Mouse (Mus musculus) limb, embryonic 14.5 days (tissue): ENCODE data around the gene Adat3. TPM values are rescaled to one million over a fixed set of nuclear protein-coding genes. Genes with fewer than 3 reads are reported as not detected.
"Not testable (repeated sequence)": the region's sequence is repeated elsewhere in the genome, so short reads cannot be mapped to it uniquely, and the experiment has no call there.

Experiments used
- ATAC-seq: fragments of 200-750 bp; cut with Nextera tagmentation; 2 replicates; pipeline ENCODE4 v1.8.0; 2017; ENCODE audit warnings: low read depth, moderate number of reproducible peaks, moderate TSS enrichment; ENCODE audit not compliant: low FRiP score
- DNase-seq: peaks from one replicate; pipeline ENCODE4 v3.0.0-alpha.2; 2015; ENCODE audit warnings: low spot score
- H3K27ac ChIP-seq: fragments of 300-500 bp; sonication (generic); replicated peaks from 2 replicates; pipeline ENCODE4 v1.5.1; 2014; ENCODE audit warnings: low read depth, mild to moderate bottlenecking, low read length, moderate library complexity, mixed read lengths
- H3K27me3 ChIP-seq: fragments of 300-500 bp; sonication (generic); 2 replicates; pipeline ENCODE4 v1.6.1; 2014; ENCODE audit warnings: low read length, mixed read lengths; ENCODE audit not compliant: control insufficient read depth, insufficient read depth
- H3K36me3 ChIP-seq: fragments of 300-500 bp; sonication (generic); 2 replicates; pipeline ENCODE4 v1.6.1; 2014; ENCODE audit warnings: mild to moderate bottlenecking, low read length, moderate library complexity, mixed read lengths; ENCODE audit not compliant: control insufficient read depth, insufficient read depth
- H3K4me1 ChIP-seq: fragments of 300-500 bp; sonication (generic); 2 replicates; pipeline ENCODE4 v1.6.1; 2014; ENCODE audit warnings: antibody characterized with exemption, low read length, mixed read lengths; ENCODE audit not compliant: control insufficient read depth, insufficient read depth
- H3K4me2 ChIP-seq: fragments of 300-500 bp; sonication (generic); replicated peaks from 2 replicates; pipeline ENCODE4 v1.6.1; 2014; ENCODE audit warnings: low read depth, mild to moderate bottlenecking, low read length, moderate library complexity; ENCODE audit not compliant: severe bottlenecking
- H3K4me3 ChIP-seq: fragments of 300-500 bp; sonication (generic); replicated peaks from 2 replicates; pipeline ENCODE4 v1.5.1; 2014; ENCODE audit warnings: low read length
- H3K9ac ChIP-seq: fragments of 300-500 bp; sonication (generic); 2 replicates; pipeline ENCODE4 v1.6.1; 2014; ENCODE audit warnings: mild to moderate bottlenecking, low read depth, low read length, moderate library complexity; ENCODE audit not compliant: severe bottlenecking
- H3K9me3 ChIP-seq: fragments of 300-500 bp; sonication (generic); 2 replicates; pipeline ENCODE4 v1.6.1; 2016; ENCODE audit warnings: low read length; ENCODE audit not compliant: control insufficient read depth
- POLR2A ChIP-seq: fragments of 200-500 bp; IDR thresholded peaks from 2 replicates; pipeline ENCODE4 v1.8.0; 2012; ENCODE audit warnings: inconsistent platforms, mild to moderate bottlenecking, moderate library complexity, borderline replicate concordance; ENCODE audit not compliant: insufficient read depth, insufficient read length; ENCODE audit errors: extremely low read depth
- WGBS: fragments of 180-500 bp; shearing (Covaris S2); extraction: QIAGEN DNeasy Blood & Tissue Kit; methylation state at CpG from one replicate; pipeline ENCODE4 v1.1.7; 2014; 5-methylcytosine and 5-hydroxymethylcytosine counted together
- polyA plus RNA-seq, 2 experiments: library from polyadenylated mRNA; depleted of rRNA in 1 of 2; stranded (reverse) in 1 of 2; unstranded in 1 of 2; fragments of >200 nt; fragmentation: Nextera tagmentation in 1 of 2; extraction: Ambion mirVana in 1 of 2; gene quantifications; 2 replicates each; pipeline versions ENCODE4 v1.2.1 to v1.2.3; 2012 to 2014

Adat3 gene
- polyA plus RNA-seq, 2 experiments: 5.6 to 16.8 TPM

- WGBS: 10% methylated on average over 15 of the region's 15 CpGs
- no peak for TF ChIP-seq POLR2A
- Histone ChIP-seq H3K27ac (peak overlapping the region; percentile 71), H3K4me1 (peaks cover 13% of the 10 kb centered on the region), H3K9me3 (no peaks in the 10 kb centered on the region), H3K9ac (peak overlapping the region; percentile 85), H3K27me3 (no peaks in the 10 kb centered on the region), H3K4me3 (peak overlapping the region; percentile 85), H3K4me2 (peak overlapping the region; percentile 94), H3K36me3 (no peaks in the 10 kb centered on the region)
- no peak for ATAC-seq
- peak; percentile 35 for DNase-seq
Observed at GRCm38 (mm10) chr10:80623457-80624191, 20.9 kb downstream of the Adat3 start.

- Histone ChIP-seq H3K4me1 (peaks cover 13% of the 10 kb centered on the region), H3K27ac (no peak overlapping the region), H3K4me3 (no peak overlapping the region), H3K9ac (no peak overlapping the region), H3K36me3 (peaks cover 5% of the 10 kb centered on the region; the same call in 1 of the 2 replicates), H3K4me2 (no peak overlapping the region), H3K9me3 (no peaks in the 10 kb centered on the region), H3K27me3 (no peaks in the 10 kb centered on the region)
- ATAC-seq (no peak), DNase-seq (no peak)
- no peak for TF ChIP-seq POLR2A
- WGBS: 87% methylated on average over 4 of the region's 4 CpGs
Observed at GRCm38 (mm10) chr10:80625764-80626163, 23.1 kb downstream of the Adat3 start.

- Histone ChIP-seq H3K4me2 (no peak overlapping the region), H3K9ac (no peak overlapping the region), H3K4me1 (peaks cover 9% of the 10 kb centered on the region), H3K36me3 (peaks cover 17% of the 10 kb centered on the region; the same call in 1 of the 2 replicates), H3K4me3 (no peak overlapping the region), H3K27me3 (no peaks in the 10 kb centered on the region), H3K9me3 (no peaks in the 10 kb centered on the region), H3K27ac (no peak overlapping the region)
- DNase-seq (no peak), ATAC-seq (peak; percentile 12; the same call in 1 of the 2 replicates)
- no peak for TF ChIP-seq POLR2A
- WGBS: 46% methylated on average over 2 of the region's 2 CpGs
Observed at GRCm38 (mm10) chr10:80627685-80628084, 25.0 kb downstream of the Adat3 start.

GRCm38 (mm10) chr10:80628925-80629324 is 26.2 kb downstream of the Adat3 start:
- ATAC-seq: no peak
- no peak overlapping the region for H3K9ac ChIP-seq
- WGBS: 83% methylated on average over 9 of the region's 9 CpGs
- H3K4me2 ChIP-seq: no peak overlapping the region
- peaks cover 6% of the 10 kb centered on the region for H3K4me1 ChIP-seq
- H3K9me3 ChIP-seq: no peaks in the 10 kb centered on the region
- H3K36me3 ChIP-seq: peaks cover 23% of the 10 kb centered on the region
- TF ChIP-seq POLR2A: no peak
- no peak overlapping the region for H3K4me3 ChIP-seq
- H3K27ac ChIP-seq: no peak overlapping the region
- no peak for DNase-seq
- no peaks in the 10 kb centered on the region for H3K27me3 ChIP-seq

- no peak overlapping the region for H3K27ac ChIP-seq
- H3K27me3 ChIP-seq: no peaks in the 10 kb centered on the region
- no peak overlapping the region for H3K9ac ChIP-seq
- DNase-seq (no peak), ATAC-seq (no peak)
- H3K4me2 ChIP-seq: no peak overlapping the region
- peaks cover 82% of the 10 kb centered on the region for H3K36me3 ChIP-seq
- no peaks in the 10 kb centered on the region for H3K9me3 ChIP-seq
- 89% methylated on average over 6 of the region's 6 CpGs for WGBS
- TF ChIP-seq POLR2A: no peak
- H3K4me3 ChIP-seq: no peak overlapping the region
- no peaks in the 10 kb centered on the region for H3K4me1 ChIP-seq
Observed at GRCm38 (mm10) chr10:80635345-80635744, 32.7 kb downstream of the Adat3 start.

GRCm38 (mm10) chr10:80646936-80647335 is 44.3 kb downstream of the Adat3 start:
- Histone ChIP-seq H3K27me3 (no peaks in the 10 kb centered on the region), H3K9ac (no peak overlapping the region), H3K9me3 (no peaks in the 10 kb centered on the region), H3K4me1 (no peaks in the 10 kb centered on the region), H3K27ac (no peak overlapping the region), H3K36me3 (peaks cover 66% of the 10 kb centered on the region), H3K4me3 (no peak overlapping the region), H3K4me2 (no peak overlapping the region)
- WGBS: 95% methylated on average over 10 of the region's 10 CpGs
- TF ChIP-seq POLR2A: no peak
- DNase-seq (no peak), ATAC-seq (no peak)

GRCm38 (mm10) chr10:80649910-80650309 is 47.2 kb downstream of the Adat3 start:
- H3K36me3 ChIP-seq: peaks cover 48% of the 10 kb centered on the region
- ATAC-seq, H3K4me2 ChIP-seq, H3K9ac ChIP-seq, H3K27ac ChIP-seq, H3K4me1 ChIP-seq, H3K4me3 ChIP-seq, H3K27me3 ChIP-seq, DNase-seq, H3K9me3 ChIP-seq: not testable (repeated sequence)
- 91% methylated on average over 6 of the region's 6 CpGs for WGBS
